Mouse (Mus musculus): ENCODE data around the gene Zdhhc7. TPM values are rescaled to one million over a fixed set of nuclear protein-coding genes. Genes with fewer than 3 reads are reported as not detected.

Zdhhc7 gene
- total RNA-seq, 2 experiments from 2014 or later, result 8.0 to 9.6 TPM

GRCm38 (mm10) chr8:120118162-120118561 is 16.9 kb upstream of the Zdhhc7 start:
- ATAC-seq (replicated peaks; ENCODE audit: low FRiP score, poor library complexity, severe bottlenecking), result no peak

GRCm38 (mm10) chr8:120116600-120116999 is 15.3 kb upstream of the Zdhhc7 start:
- ATAC-seq (replicated peaks; ENCODE audit: low FRiP score, poor library complexity, severe bottlenecking), result no peak

GRCm38 (mm10) chr8:120114315-120114841 is 13.1 kb upstream of the Zdhhc7 start:
- no peak for ATAC-seq (replicated peaks; ENCODE audit: low FRiP score, poor library complexity, severe bottlenecking)

GRCm38 (mm10) chr8:120113758-120114255 is 12.5 kb upstream of the Zdhhc7 start, which contains the start of gene 6430548M08Rik:
6430548M08Rik (plus strand) TSS chr8:120114152.
- peak; percentile 97 for ATAC-seq (replicated peaks; ENCODE audit: low FRiP score, poor library complexity, severe bottlenecking)

- no peak; the same call in 1 of the 2 replicates for ATAC-seq (replicated peaks; ENCODE audit: low FRiP score, poor library complexity, severe bottlenecking)
Measured at GRCm38 (mm10) chr8:120113306-120113705, 12.0 kb upstream of the Zdhhc7 start.

GRCm38 (mm10) chr8:120112535-120112934 is 11.3 kb upstream of the Zdhhc7 start:
- ATAC-seq (replicated peaks; ENCODE audit: low FRiP score, poor library complexity, severe bottlenecking), result no peak

GRCm38 (mm10) chr8:120111382-120111781 is 10.1 kb upstream of the Zdhhc7 start:
- ATAC-seq (replicated peaks; ENCODE audit: low FRiP score, poor library complexity, severe bottlenecking), result no peak

GRCm38 (mm10) chr8:120110966-120111365 is 9.7 kb upstream of the Zdhhc7 start:
- ATAC-seq (replicated peaks; ENCODE audit: low FRiP score, poor library complexity, severe bottlenecking), result no peak

- ATAC-seq (replicated peaks; ENCODE audit: low FRiP score, poor library complexity, severe bottlenecking), result no peak
Measured at GRCm38 (mm10) chr8:120109149-120109548, 7.9 kb upstream of the Zdhhc7 start.

GRCm38 (mm10) chr8:120104721-120105272 is 3.5 kb upstream of the Zdhhc7 start:
- no peak for ATAC-seq (replicated peaks; ENCODE audit: low FRiP score, poor library complexity, severe bottlenecking)

- ATAC-seq (replicated peaks; ENCODE audit: low FRiP score, poor library complexity, severe bottlenecking), result no peak
Measured at GRCm38 (mm10) chr8:120103916-120104315, 2.6 kb upstream of the Zdhhc7 start.

GRCm38 (mm10) chr8:120100388-120101067 is 754 bp downstream of the Zdhhc7 start:
- ATAC-seq (replicated peaks; ENCODE audit: low FRiP score, poor library complexity, severe bottlenecking), result no peak

- ATAC-seq (replicated peaks; ENCODE audit: low FRiP score, poor library complexity, severe bottlenecking), result no peak
Measured at GRCm38 (mm10) chr8:120096486-120096885, 4.8 kb downstream of the Zdhhc7 start.

- no peak for ATAC-seq (replicated peaks; ENCODE audit: low FRiP score, poor library complexity, severe bottlenecking)
Measured at GRCm38 (mm10) chr8:120094801-120095200, 6.5 kb downstream of the Zdhhc7 start.

- no peak for ATAC-seq (replicated peaks; ENCODE audit: low FRiP score, poor library complexity, severe bottlenecking)
Measured at GRCm38 (mm10) chr8:120093103-120093502, 8.2 kb downstream of the Zdhhc7 start.

GRCm38 (mm10) chr8:120091032-120091431 is 10.2 kb downstream of the Zdhhc7 start:
- ATAC-seq (replicated peaks; ENCODE audit: low FRiP score, poor library complexity, severe bottlenecking), result no peak

- ATAC-seq (replicated peaks; ENCODE audit: low FRiP score, poor library complexity, severe bottlenecking), result no peak
Measured at GRCm38 (mm10) chr8:120089511-120089910, 11.8 kb downstream of the Zdhhc7 start.

- no peak for ATAC-seq (replicated peaks; ENCODE audit: low FRiP score, poor library complexity, severe bottlenecking)
Measured at GRCm38 (mm10) chr8:120084783-120085182, 16.5 kb downstream of the Zdhhc7 start.

GRCm38 (mm10) chr8:120083261-120083660 is 18.0 kb downstream of the Zdhhc7 start:
- ATAC-seq (replicated peaks; ENCODE audit: low FRiP score, poor library complexity, severe bottlenecking), result no peak

- no peak for ATAC-seq (replicated peaks; ENCODE audit: low FRiP score, poor library complexity, severe bottlenecking)
Measured at GRCm38 (mm10) chr8:120079361-120079760, 21.9 kb downstream of the Zdhhc7 start.

- peak; percentile 60; the same call in 1 of the 2 replicates for ATAC-seq (replicated peaks; ENCODE audit: low FRiP score, poor library complexity, severe bottlenecking)
Measured at GRCm38 (mm10) chr8:120078080-120078479, 23.2 kb downstream of the Zdhhc7 start.
